Mouse (Mus musculus): ENCODE data around the gene Defb19. TPM values are rescaled to one million over a fixed set of nuclear protein-coding genes. Genes with fewer than 3 reads are reported as not detected.

Gene Defb19
- total RNA-seq (2014; fragmentation: Nextera tagmentation) (not detected in 2 replicates), total RNA-seq (2017) (not detected in 2 replicates)

DNA sequence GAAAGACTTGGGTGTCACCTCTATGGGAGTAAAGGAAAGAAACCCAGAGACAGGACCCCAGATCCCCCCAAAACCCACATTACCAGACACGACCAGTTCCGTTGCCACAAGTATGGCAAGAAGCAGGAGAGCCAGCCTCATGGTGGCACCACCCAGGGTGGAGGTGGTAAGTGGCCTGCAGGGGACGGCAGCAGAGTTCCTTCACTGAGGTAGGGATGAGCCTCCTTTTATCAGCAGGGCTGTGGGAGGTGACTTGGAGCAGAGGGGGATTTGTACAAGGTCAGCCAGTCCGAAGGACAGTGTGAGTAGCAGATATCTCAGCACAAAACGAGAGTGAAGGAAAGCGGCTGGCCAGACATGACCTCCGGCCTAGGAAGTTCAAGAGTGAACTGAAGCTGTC lies at the start of gene Defb19:
Defb19 (minus strand) TSS at position 206 of the 400 bp plus-strand sequence.
- ATAC-seq (replicated peaks; ENCODE audit: low FRiP score, low TSS enrichment, poor library complexity, severe bottlenecking): no peak

- no peak for ATAC-seq (replicated peaks; ENCODE audit: low FRiP score, low TSS enrichment, poor library complexity, severe bottlenecking)
These were observed 49.8 kb upstream of the Defb19 start for GRCm38 (mm10) chr2:152629904-152630303.

- no peak for ATAC-seq (replicated peaks; ENCODE audit: low FRiP score, low TSS enrichment, poor library complexity, severe bottlenecking)
These were observed 49.1 kb upstream of the Defb19 start for GRCm38 (mm10) chr2:152629239-152629638.

- no peak for ATAC-seq (replicated peaks; ENCODE audit: low FRiP score, low TSS enrichment, poor library complexity, severe bottlenecking)
These were observed 48.0 kb upstream of the Defb19 start for GRCm38 (mm10) chr2:152628066-152628465.

DNA sequence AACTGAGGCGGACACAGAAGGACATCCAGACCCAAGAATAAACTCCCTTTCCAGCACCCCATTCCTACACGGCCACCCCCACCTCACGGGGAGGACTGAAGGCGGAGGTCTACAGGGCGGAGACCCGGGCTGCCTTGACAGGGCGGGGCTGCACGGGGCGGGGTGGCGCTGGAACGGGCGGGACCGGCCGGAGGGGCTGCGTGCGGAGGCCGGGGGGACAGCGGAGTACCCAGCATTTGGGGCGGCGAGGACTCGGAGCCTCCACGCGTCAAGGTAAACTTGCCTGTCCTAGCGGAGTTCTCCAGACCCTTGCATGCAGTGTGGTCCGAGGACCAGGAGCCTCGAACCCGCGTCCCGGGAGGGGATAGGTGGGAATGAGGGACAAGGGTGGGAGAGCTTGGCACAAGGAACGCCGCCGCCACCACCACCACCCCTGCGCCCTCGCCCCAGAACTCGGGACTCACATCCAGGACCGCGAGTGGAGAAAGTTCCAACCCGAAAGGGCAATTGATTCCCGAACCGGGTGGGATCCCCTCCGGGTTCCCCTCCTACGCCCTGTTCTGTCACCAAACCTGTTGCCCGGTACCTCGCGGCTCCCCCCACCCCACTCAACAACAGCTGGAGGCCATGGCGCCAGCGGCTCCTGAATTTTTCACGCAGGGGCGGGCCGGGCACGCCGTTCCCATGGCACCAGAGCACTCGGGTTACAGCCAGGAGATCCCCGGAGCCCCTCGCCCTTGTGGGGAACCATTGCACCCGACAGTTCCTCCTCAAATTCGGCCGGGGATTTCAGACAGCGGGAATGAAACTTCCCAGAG lies 46.9 kb upstream of the Defb19 start, which contains the start of gene Rem1:
Rem1 (plus strand) TSS at position 178 of the 818 bp plus-strand sequence.
- no peak for ATAC-seq (replicated peaks; ENCODE audit: low FRiP score, low TSS enrichment, poor library complexity, severe bottlenecking)

- no peak for ATAC-seq (replicated peaks; ENCODE audit: low FRiP score, low TSS enrichment, poor library complexity, severe bottlenecking)
These were observed 45.1 kb upstream of the Defb19 start for GRCm38 (mm10) chr2:152625256-152625655.

DNA sequence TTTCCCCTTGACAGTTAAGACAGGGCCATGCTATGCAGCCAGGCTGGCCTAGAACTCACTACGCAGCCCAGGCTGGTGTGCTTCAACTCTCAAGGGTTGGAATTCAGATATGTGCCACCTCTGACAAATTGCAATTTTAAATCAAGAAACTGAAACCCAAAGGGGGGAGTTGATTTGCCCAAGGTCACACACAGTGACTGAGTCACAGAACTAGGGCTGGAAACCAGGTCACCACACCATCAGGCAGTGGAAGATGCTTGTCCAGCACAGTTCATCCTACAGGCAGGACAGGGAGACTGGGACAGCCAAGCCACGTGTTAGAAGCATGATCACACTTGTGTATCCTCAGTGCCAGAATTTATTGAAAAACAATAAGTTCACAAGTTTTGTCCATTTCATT lies 44.5 kb upstream of the Defb19 start:
- ATAC-seq (replicated peaks; ENCODE audit: low FRiP score, low TSS enrichment, poor library complexity, severe bottlenecking): no peak

GRCm38 (mm10) chr2:152622953-152623352 lies 42.8 kb upstream of the Defb19 start, which contains the start of gene Defb25:
TSS of gene Defb25 (minus strand) at chr2:152623053.
- no peak for ATAC-seq (replicated peaks; ENCODE audit: low FRiP score, low TSS enrichment, poor library complexity, severe bottlenecking)

GRCm38 (mm10) chr2:152622151-152622550 lies 42.0 kb upstream of the Defb19 start:
- no peak for ATAC-seq (replicated peaks; ENCODE audit: low FRiP score, low TSS enrichment, poor library complexity, severe bottlenecking)

- ATAC-seq (replicated peaks; ENCODE audit: low FRiP score, low TSS enrichment, poor library complexity, severe bottlenecking): no peak
These were observed 40.4 kb upstream of the Defb19 start for GRCm38 (mm10) chr2:152620367-152621134.

DNA sequence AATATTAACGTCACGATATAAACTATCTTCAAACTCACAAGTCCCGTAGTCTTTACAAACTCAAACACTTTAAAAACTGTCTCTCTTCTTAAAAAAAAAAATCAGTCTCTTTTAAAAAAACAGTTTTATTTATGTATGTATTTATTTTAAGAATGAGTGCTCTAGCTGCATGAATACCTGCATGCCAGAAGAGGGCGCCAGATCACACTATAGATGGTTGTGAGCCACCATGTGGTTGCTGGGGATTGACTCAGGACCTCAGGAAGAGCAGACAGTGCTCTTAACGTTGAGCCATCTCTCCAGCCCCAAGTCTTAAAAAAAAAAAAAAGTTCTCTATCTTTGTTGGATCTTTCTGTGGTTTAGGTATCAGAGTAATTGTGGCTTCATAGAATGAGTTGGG lies 37.3 kb upstream of the Defb19 start:
- ATAC-seq (replicated peaks; ENCODE audit: low FRiP score, low TSS enrichment, poor library complexity, severe bottlenecking): no peak

DNA sequence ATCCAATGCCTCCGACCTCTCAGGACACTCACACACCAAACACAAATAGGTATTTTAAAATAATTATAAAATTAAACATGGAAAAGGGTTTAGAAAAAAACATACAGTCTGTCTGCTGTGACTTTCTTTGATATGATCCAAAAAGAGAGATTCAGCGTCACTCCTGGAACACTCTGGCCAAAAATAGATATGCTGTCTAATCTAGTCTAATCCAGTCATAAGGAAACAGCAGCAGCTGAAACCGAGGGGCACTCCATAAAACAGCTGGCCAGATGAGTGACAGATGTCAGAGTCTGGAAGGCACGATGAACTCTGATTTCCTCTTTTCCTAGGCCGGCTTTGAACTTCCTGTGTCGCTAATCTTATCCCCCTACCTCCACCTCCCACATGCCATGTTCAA lies 36.4 kb upstream of the Defb19 start:
- no peak for ATAC-seq (replicated peaks; ENCODE audit: low FRiP score, low TSS enrichment, poor library complexity, severe bottlenecking)

DNA sequence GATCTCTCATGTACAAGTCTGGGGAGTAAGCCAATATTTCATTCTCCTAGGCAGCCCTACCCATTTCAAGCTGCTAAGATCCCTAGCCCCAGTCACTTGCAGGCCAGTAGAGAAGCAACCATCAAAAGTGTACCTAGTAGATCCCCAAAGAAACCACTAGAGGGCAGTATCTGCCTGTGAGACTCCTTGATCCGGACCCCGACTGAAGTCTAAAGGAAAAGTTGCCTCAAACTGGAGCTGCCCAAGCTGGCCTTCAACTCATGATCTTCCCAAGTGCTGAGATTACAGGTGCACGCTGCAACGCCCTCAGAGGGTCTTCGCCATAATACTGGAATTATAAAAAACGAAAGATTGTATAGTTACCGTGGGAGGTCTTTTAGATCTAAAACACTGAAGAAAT lies 35.5 kb upstream of the Defb19 start:
- ATAC-seq (replicated peaks; ENCODE audit: low FRiP score, low TSS enrichment, poor library complexity, severe bottlenecking): peak; percentile 83

- no peak for ATAC-seq (replicated peaks; ENCODE audit: low FRiP score, low TSS enrichment, poor library complexity, severe bottlenecking)
These were observed 32.1 kb upstream of the Defb19 start for GRCm38 (mm10) chr2:152612193-152612592.

- no peak for ATAC-seq (replicated peaks; ENCODE audit: low FRiP score, low TSS enrichment, poor library complexity, severe bottlenecking)
These were observed 28.6 kb upstream of the Defb19 start for GRCm38 (mm10) chr2:152608719-152609118.

- ATAC-seq (replicated peaks; ENCODE audit: low FRiP score, low TSS enrichment, poor library complexity, severe bottlenecking): no peak
These were observed 27.6 kb upstream of the Defb19 start for GRCm38 (mm10) chr2:152607746-152608145.

- ATAC-seq (replicated peaks; ENCODE audit: low FRiP score, low TSS enrichment, poor library complexity, severe bottlenecking): 0 out of 2 replicates have a peak, but pooled peaks have one; percentile 43
These were observed 23.9 kb upstream of the Defb19 start, which contains the start of gene Defb36 for GRCm38 (mm10) chr2:152604057-152604456. TSS of gene Defb36 (plus strand) at chr2:152604327.

DNA sequence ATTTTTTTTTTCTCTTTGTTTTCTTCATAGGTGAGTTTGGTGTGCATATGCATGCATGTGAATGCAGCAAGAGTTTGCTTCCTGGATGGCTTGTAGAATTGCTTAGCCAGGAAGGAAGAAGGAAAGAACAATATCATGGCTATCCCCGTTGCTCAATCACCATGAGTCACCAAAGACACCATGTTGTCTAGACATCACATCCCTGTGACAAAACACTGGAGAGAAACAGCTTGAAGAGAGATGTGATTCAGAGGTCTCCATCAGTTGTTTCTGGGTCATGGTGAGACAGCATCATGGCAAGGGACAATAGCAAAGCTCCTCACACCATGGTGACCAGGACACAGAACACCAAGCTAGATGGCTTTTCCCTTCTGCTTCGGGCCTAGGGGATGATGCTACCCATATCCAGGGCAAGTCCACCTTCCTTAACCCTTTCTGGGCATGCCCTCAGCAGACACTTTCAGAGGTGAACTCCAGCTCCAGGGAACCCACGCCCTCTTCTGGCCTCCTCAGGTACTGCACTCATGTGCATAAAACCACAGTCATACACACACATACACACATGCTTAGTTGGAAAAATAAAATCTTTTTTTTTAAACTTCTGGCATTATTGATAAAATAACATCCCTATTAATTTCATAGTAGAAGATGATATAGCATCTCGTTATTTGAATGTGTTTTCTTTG lies 21.3 kb upstream of the Defb19 start:
- ATAC-seq (replicated peaks; ENCODE audit: low FRiP score, low TSS enrichment, poor library complexity, severe bottlenecking): no peak

GRCm38 (mm10) chr2:152600076-152600475 lies 20.0 kb upstream of the Defb19 start:
- no peak for ATAC-seq (replicated peaks; ENCODE audit: low FRiP score, low TSS enrichment, poor library complexity, severe bottlenecking)

- no peak for ATAC-seq (replicated peaks; ENCODE audit: low FRiP score, low TSS enrichment, poor library complexity, severe bottlenecking)
These were observed 19.2 kb upstream of the Defb19 start, which contains the start of gene Defb45 for GRCm38 (mm10) chr2:152599299-152599698. TSS of gene Defb45 (minus strand) at chr2:152599399.

All from megakaryocyte-erythroid progenitor cell, adult 5-6 weeks (primary cell).